Mouse (Mus musculus): ENCODE measurements around the gene Gm49387.
"Not testable (repeated sequence)": the region's sequence is repeated elsewhere in the genome, so short reads cannot be mapped to it uniquely, and the experiment has no call there.

The Gm49387 gene

DNA sequence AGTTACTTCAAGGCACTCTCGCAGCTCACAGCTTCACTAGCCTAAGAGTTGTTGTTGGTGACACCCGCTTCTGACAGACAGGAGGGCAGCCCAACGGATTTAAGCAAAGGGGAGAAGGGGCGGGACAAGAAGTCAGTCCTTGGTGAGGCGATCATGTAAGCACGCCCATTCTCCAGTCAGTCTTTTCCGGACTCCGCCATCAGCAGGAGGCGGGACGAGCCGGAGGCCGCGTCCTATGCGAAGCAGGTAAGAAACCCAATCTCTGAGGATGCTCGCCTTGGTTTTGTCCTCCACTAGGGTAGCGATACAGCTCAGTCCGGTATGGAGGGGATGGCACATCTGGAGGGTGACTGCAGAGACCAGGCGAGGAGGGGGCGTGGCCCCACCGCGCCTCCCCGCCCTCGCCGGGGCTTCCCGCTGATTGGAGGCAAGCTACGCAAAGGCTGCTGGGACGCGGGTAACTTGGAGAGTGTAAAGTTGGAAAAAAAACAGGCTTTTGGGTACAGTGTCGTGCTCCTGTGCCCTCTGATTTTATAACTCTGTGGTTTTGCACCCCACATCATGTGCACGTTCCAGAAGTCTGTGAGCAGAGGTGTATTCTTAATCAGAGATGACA lies 320 bp upstream of the Gm49387 start, which contains the start of the genes Btd and Hacl1:
TSS of gene Btd (plus strand) at position 139 of the 616 bp plus-strand sequence.
TSS of gene Hacl1 (minus strand) at position 397 of the 616 bp plus-strand sequence.
- DNase-seq (ENCODE audit: inconsistent ontology term), result peak; percentile 95

DNA sequence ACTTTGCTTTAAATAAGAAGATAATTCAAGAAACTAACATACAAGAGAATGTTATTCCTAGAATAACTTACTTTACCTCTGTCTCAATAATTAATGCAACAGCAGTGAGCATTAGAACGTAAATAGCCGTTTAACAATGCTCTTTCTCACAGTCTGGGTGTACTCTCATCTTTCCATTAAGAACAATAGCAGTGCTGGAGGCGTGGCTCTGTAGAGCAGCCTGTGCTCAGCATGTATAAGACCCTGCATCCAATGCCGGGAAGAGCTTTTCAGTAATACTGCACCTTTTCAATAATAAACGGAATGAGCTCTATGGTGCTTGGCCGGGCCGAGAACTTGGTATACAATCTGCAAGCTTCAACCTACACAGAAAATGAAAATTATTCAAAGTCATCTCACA lies 10.0 kb downstream of the Gm49387 start:
- no peak for DNase-seq (ENCODE audit: inconsistent ontology term)

- DNase-seq (ENCODE audit: inconsistent ontology term), result no peak
Observed at GRCm38 (mm10) chr14:31622748-31623147, 17.9 kb downstream of the Gm49387 start.

GRCm38 (mm10) chr14:31620591-31621223 lies 20.0 kb downstream of the Gm49387 start:
- DNase-seq (ENCODE audit: inconsistent ontology term), result no peak

DNA sequence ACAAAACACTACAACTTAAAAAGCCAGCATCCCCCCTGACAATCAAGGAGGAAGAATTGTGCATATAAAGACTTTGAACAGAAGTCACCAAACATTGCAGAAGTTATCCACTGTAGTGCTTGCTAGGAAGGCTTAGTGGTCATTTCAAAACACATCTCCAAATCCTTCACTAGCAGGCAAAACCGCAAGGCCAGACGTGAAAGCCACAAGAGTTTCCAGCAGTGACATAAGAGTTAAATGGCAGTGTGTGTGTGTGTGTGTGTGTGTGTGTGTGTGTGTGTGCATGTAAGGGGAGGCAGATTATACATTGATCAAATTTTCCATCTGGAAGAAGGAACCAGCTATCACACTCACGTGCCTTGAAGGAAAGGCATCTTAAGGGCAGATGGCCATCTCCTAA lies 22.7 kb downstream of the Gm49387 start:
- no peak for DNase-seq (ENCODE audit: inconsistent ontology term)

DNA sequence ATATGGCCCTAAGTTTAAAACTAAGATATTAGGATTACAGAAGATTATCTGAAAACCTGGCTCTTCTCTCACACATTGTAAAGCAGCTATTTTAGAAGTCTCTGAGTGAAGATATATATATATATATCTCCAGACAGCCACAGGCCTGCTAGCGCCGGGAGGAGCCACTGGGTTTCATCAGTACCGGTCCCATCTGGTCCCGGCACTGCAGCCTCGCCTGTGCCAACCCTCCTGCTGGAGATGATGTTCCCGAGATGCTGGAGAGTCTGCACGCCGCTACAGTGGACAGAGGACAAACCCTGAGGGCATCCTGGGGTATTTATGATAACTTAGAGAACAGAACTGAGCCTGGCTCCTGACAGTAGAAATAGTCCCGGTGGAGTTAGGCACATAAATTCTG lies 23.5 kb downstream of the Gm49387 start:
- DNase-seq (ENCODE audit: inconsistent ontology term), result no peak

- peak; percentile 12 for DNase-seq (ENCODE audit: inconsistent ontology term)
Observed at GRCm38 (mm10) chr14:31613671-31614070, 27.0 kb downstream of the Gm49387 start.

- DNase-seq (ENCODE audit: inconsistent ontology term), result no peak
Observed at GRCm38 (mm10) chr14:31611986-31612385, 28.7 kb downstream of the Gm49387 start.

- no peak for DNase-seq (ENCODE audit: inconsistent ontology term)
Observed at GRCm38 (mm10) chr14:31605514-31605913, 35.2 kb downstream of the Gm49387 start.

- no peak for DNase-seq (ENCODE audit: inconsistent ontology term)
Observed at GRCm38 (mm10) chr14:31604916-31605315, 35.8 kb downstream of the Gm49387 start.

GRCm38 (mm10) chr14:31602616-31602979 lies 38.1 kb downstream of the Gm49387 start:
- DNase-seq (ENCODE audit: inconsistent ontology term), result not testable (repeated sequence)

DNA sequence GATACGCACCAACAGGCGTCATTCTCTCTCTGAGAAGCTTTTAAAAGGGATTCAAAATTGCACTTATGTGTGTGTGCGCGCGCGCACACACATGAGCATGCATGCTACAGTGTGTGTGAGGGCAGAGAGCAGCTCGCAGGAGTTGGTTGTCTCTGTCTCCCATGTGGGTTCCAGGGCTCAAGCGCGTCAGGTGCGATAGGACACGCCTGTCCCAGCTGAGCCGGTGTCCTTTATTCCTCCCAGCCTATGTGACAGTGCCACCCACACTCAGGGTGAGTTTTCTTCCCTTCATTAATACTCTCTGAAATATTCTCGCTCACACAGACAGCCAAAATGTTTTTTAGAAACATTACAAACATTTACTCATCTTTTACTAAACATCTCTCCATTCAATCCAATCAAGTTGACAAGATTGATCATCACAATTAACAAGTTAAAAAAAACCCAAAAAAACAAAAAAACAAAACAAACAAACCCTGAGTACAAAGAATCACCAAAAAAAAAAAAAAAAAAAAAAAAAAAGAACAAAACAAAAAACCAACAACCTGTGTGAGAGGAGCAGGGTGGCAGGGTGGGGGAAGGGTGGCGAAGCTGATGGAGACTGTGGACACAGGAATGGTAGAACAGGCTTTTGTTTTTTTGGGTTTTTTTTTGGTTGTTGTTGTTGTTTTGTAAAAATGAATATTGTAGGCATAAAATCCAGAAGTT lies 38.6 kb downstream of the Gm49387 start:
- no peak for DNase-seq (ENCODE audit: inconsistent ontology term)

DNA sequence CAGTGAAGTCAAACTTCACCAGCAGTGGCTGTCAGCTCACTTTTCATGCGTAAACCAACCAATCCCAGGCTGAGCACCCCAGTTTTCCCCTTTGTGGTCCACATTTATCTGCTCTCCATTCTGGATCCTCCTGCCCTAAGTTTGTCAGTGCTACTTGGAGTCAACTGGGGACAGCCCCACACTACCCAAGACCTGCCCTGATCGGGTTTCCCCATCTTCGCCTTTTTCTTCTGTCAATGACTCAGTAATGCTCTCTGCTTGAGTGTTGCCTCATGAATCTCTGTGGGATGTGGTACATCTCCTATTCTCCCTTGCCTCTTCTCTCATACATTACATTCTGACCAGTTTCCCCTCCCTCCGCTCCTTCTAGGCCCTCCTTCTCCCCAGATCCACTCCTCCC lies 43.2 kb downstream of the Gm49387 start:
- DNase-seq (ENCODE audit: inconsistent ontology term), result no peak

DNA sequence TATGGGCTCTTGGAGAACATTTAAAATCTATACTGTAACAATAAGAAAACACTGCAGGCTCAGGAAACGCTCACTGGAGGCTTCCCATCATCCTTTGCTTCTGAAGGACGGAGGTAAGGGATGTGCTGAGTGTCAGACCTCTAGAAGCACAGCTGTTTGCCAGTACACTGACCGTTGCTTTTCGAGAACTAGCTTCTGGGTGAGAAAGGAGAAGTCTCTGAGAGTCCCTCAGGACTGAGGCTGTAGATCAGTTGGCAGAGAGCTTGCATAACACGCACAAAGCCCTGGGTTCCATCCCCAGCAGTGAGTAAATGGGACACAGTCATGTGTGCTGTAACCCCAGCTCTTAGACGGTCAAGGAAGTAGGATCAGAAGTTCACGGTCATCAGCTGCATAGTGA lies 44.3 kb downstream of the Gm49387 start:
- no peak for DNase-seq (ENCODE audit: inconsistent ontology term)

- DNase-seq (ENCODE audit: inconsistent ontology term), result peak; percentile 10
Observed at GRCm38 (mm10) chr14:31594693-31595092, 46.0 kb downstream of the Gm49387 start.

- no peak for DNase-seq (ENCODE audit: inconsistent ontology term)
Observed at GRCm38 (mm10) chr14:31593036-31593435, 47.6 kb downstream of the Gm49387 start.

- no peak for DNase-seq (ENCODE audit: inconsistent ontology term)
Observed at GRCm38 (mm10) chr14:31591243-31591642, 49.4 kb downstream of the Gm49387 start, which contains the start of gene Colq. Gene Colq (minus strand): TSS chr14:31591343.

DNA sequence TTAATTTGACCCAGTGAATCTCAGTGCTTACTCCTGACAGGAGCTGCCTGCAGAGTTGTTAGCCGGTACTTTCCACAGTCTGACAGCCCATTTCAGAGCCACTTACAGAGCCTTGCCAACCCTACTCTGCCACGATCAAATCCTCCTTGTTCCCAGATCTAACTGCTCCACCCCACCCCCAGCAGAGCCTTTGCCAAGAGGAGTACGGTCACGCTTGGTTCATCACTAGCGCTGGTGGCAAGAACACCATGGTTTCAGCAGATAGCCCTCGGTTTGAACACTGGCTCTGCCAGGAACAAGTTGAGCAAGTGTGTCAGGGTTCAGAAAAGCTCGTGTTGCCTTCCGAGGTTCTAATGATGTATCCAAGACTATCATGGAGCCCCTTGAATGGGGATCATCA lies 54.2 kb downstream of the Gm49387 start:
- DNase-seq (ENCODE audit: inconsistent ontology term), result no peak

DNA sequence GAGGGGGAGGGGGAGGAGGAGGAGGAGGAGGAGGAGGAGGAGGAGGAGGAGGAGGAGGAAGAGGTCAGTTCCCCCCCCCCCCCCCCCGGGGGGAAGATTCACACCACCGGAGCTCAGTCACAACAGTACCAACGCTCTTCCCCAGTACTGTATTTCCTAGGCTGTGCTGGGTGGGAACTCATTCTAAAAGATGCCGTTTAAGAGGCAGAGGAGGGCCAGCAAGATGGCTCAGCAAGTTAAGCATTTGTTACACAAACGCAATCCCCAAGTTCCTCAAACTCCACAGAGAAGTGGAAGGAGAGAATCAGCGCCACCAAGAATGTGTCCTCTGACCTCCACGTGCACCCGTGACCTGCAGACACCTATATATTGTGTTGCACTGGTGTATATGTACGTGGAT lies 57.6 kb downstream of the Gm49387 start:
- DNase-seq (ENCODE audit: inconsistent ontology term), result no peak

GRCm38 (mm10) chr14:31577966-31578735 lies 62.5 kb downstream of the Gm49387 start:
- DNase-seq (ENCODE audit: inconsistent ontology term), result no peak

GRCm38 (mm10) chr14:31576846-31577697 lies 63.6 kb downstream of the Gm49387 start:
- DNase-seq (ENCODE audit: inconsistent ontology term), result no peak
